Mouse (Mus musculus) forebrain, embryonic 16.5 days (tissue): ENCODE measurements around the gene H2-Eb1. TPM values are rescaled to one million over a fixed set of nuclear protein-coding genes. Genes with fewer than 3 reads are reported as not detected.

Source experiments
- ATAC-seq: fragments of 200-750 bp; cut with Nextera tagmentation; 2 replicates; pipeline ENCODE4 v1.8.0; 2017; ENCODE audit warnings: mild to moderate bottlenecking, moderate library complexity
- H3K27ac ChIP-seq: fragments of 300-500 bp; sonication (generic); 2 replicates; pipeline ENCODE4 v1.5.1; 2014; ENCODE audit warnings: low read length, control low read depth
- H3K27me3 ChIP-seq: fragments of 300-500 bp; sonication (generic); replicated peaks from 2 replicates; pipeline ENCODE4 v1.6.1; 2014; ENCODE audit warnings: low read length; ENCODE audit not compliant: control insufficient read depth, insufficient read depth
- H3K36me3 ChIP-seq: fragments of 300-500 bp; sonication (generic); 2 replicates; pipeline ENCODE4 v1.6.1; 2014; ENCODE audit not compliant: control insufficient read depth, insufficient read depth
- H3K4me1 ChIP-seq: fragments of 300-500 bp; sonication (generic); replicated peaks from 2 replicates; pipeline ENCODE4 v1.6.1; 2014; ENCODE audit warnings: low read length; ENCODE audit not compliant: control insufficient read depth, insufficient read depth
- H3K4me2 ChIP-seq: fragments of 300-500 bp; sonication (generic); 2 replicates; pipeline ENCODE4 v1.6.1; 2014; ENCODE audit warnings: mild to moderate bottlenecking, low read length, control low read depth
- H3K4me3 ChIP-seq: fragments of 300-500 bp; sonication (generic); replicated peaks from 2 replicates; pipeline ENCODE4 v1.5.1; 2014; ENCODE audit warnings: mild to moderate bottlenecking, low read length, control low read depth
- H3K9ac ChIP-seq: fragments of 300-500 bp; sonication (generic); replicated peaks from 2 replicates; pipeline ENCODE4 v1.6.1; 2014; ENCODE audit warnings: low read depth, low read length, control low read depth
- H3K9me3 ChIP-seq: fragments of 300-500 bp; sonication (generic); 2 replicates; pipeline ENCODE4 v1.6.1; 2016; ENCODE audit warnings: low read length; ENCODE audit not compliant: control insufficient read depth
- WGBS: fragments of 180-500 bp; shearing (Covaris S2); extraction: QIAGEN DNeasy Blood & Tissue Kit; methylation state at CpG from one replicate; pipeline ENCODE4 v1.1.7; 2014; 5-methylcytosine and 5-hydroxymethylcytosine counted together
- polyA plus RNA-seq: library from polyadenylated mRNA; unstranded; fragments of >200 nt; fragmentation: Nextera tagmentation; extraction: Ambion mirVana; gene quantifications from 2 replicates; pipeline ENCODE4 v1.2.1, GENCODE M21; 2015

Gene H2-Eb1
- polyA plus RNA-seq, 1 experiment from 2014 or later = 0.82 TPM

DNA sequence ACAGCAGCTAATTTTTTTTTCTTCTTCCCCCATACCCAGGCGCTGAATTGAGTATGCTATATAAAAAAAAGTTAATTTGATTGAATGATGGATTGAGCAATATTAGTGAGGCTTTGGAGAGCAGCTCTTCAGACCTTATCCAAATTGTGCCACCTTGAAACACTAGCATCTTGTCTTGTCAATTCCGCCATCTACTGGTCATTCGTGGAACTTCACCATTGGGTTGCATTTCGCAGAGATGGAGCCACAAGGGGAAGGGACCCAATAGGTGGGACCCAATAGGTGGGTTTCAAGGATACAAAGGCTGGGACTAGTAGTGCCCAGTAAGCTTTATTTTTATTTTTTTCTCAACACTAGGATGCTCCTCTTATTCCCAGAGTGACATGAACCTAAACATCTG lies 43.8 kb downstream of the H2-Eb1 start:
- no peak for ATAC-seq
- Histone ChIP-seq H3K9me3 (no peaks in the 10 kb centered on the region), H3K4me3 (no peak overlapping the region), H3K4me2 (no peak overlapping the region), H3K9ac (no peak overlapping the region), H3K36me3 (no peaks in the 10 kb centered on the region), H3K27ac (no peak overlapping the region), H3K27me3 (0 out of 2 replicates have a peak, but pooled peaks cover 2% of the 10 kb centered on the region), H3K4me1 (no peaks in the 10 kb centered on the region)
- 1% methylated on average over 4 of the region's 4 CpGs for WGBS

DNA sequence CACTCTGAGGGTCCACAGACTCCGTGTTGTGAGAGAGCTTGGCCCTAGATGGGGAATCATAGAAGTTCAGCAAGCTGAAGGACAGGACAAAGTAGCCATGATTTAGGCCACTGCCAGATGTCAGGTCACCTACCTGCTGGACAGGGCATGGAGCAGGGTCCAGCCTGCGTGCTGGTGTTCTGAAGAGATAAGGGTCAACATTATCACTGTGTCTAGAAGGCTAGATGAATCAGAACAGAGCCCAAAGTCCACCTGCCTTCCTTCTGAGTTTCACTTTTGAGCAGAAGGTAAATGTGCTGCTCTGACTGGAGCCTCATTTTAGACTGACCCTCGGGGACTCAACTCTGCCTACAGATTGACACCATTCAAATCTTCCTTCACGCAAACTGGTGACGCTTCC lies 48.9 kb downstream of the H2-Eb1 start, which contains the start of gene Btnl2:
Gene Btnl2, plus strand, starts transcription at position 284 of the 400 bp plus-strand sequence.
- Histone ChIP-seq H3K27ac (no peak within 1 kb of the TSS), H3K4me3 (no peak within 1 kb of the TSS), H3K4me2 (no peak within 1 kb of the TSS), H3K36me3 (no peaks in the 10 kb centered on the region), H3K9me3 (no peaks in the 10 kb centered on the region), H3K27me3 (peaks cover 2% of the 10 kb centered on the region; the same call in 1 of the 2 replicates), H3K9ac (no peak within 1 kb of the TSS), H3K4me1 (no peaks in the 10 kb centered on the region)
- 85% methylated on average over 5 of the region's 5 CpGs for WGBS
- no peak for ATAC-seq

DNA sequence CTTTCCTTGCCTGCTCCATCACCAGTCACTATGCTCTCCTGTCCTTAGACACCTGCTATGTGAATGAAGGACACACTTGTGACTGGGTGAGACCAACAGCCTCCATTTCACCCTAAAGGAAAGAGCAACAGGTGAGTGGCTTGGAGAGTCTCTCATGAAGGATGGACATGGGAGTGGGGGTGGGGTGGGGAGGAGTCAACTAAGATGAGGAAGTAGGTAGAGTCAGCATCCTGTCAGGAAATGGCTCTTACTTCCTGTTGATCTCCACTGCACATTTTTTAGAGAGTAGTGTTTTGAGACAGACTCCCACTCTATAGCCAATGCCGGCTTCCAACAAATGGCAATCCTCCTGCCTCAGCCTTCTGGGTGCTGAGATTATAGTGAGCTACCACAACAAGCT lies 49.3 kb downstream of the H2-Eb1 start:
- no peak for ATAC-seq
- H3K27me3 ChIP-seq = peaks cover 2% of the 10 kb centered on the region; the same call in 1 of the 2 replicates
- 94% methylated on average over 1 of the region's 1 CpGs for WGBS

DNA sequence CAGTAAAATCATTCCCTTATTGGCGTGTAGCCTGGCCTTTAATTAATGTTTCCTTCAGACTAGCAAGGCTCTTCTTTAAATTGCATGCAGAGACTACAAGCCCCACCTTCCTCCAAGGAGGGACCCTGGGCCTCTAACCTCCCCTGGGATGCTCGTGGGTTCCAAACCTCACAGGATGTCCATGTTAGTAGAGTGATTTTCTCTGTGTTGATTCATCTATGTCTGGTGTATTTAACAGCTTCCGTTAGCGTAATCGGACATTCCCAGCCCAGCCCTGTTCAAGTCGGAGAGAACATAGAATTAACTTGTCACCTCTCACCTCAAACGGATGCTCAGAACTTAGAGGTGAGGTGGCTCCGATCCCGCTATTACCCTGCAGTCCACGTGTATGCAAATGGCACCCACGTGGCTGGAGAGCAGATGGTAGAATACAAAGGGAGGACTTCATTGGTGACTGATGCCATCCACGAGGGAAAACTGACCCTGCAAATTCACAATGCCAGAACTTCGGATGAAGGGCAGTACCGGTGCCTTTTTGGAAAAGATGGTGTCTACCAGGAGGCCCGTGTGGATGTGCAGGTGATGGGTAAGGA lies 57.4 kb downstream of the H2-Eb1 start:
- no peak overlapping the region for H3K9ac ChIP-seq
- no peak overlapping the region for H3K4me2 ChIP-seq
- 86% methylated on average over 15 of the region's 15 CpGs for WGBS
- no peaks in the 10 kb centered on the region; the same call in 1 of the 2 replicates for H3K27me3 ChIP-seq
- no peak for ATAC-seq
- no peaks in the 10 kb centered on the region for H3K4me1 ChIP-seq
- H3K9me3 ChIP-seq = no peaks in the 10 kb centered on the region
- H3K36me3 ChIP-seq = no peaks in the 10 kb centered on the region
- no peak overlapping the region for H3K27ac ChIP-seq
- no peak overlapping the region for H3K4me3 ChIP-seq

More for the DNA sequence above, 49.3 kb downstream of the H2-Eb1 start:
- Histone ChIP-seq H3K4me1 (no peaks in the 10 kb centered on the region), H3K36me3 (no peaks in the 10 kb centered on the region), H3K9ac (no peak overlapping the region), H3K9me3 (no peaks in the 10 kb centered on the region), H3K4me3 (no peak overlapping the region), H3K27ac (no peak overlapping the region), H3K4me2 (no peak overlapping the region)

GRCm38 (mm10) chr17:34363676-34364310 lies 58.1 kb downstream of the H2-Eb1 start:
- Histone ChIP-seq H3K27me3 (no peaks in the 10 kb centered on the region; the same call in 1 of the 2 replicates), H3K4me1 (no peaks in the 10 kb centered on the region), H3K4me3 (no peak overlapping the region), H3K9ac (no peak overlapping the region), H3K27ac (no peak overlapping the region), H3K9me3 (no peaks in the 10 kb centered on the region), H3K36me3 (no peaks in the 10 kb centered on the region), H3K4me2 (no peak overlapping the region)
- ATAC-seq = no peak
- 84% methylated on average over 3 of the region's 3 CpGs for WGBS

- H3K9me3 ChIP-seq = no peaks in the 10 kb centered on the region
- no peak overlapping the region for H3K4me2 ChIP-seq
- H3K36me3 ChIP-seq = no peaks in the 10 kb centered on the region
- no peaks in the 10 kb centered on the region for H3K4me1 ChIP-seq
- ATAC-seq = no peak
- no peak overlapping the region for H3K27ac ChIP-seq
- 80% methylated on average over 10 of the region's 10 CpGs for WGBS
- H3K27me3 ChIP-seq = no peaks in the 10 kb centered on the region
- no peak overlapping the region for H3K4me3 ChIP-seq
- no peak overlapping the region for H3K9ac ChIP-seq
These were observed 59.4 kb downstream of the H2-Eb1 start for GRCm38 (mm10) chr17:34365031-34365430.

Other genes with a start within 250 kb of the H2-Eb1 start
- 0.22 and 0.28 TPM in 2 replicates for gene H2-Oa, start 213.5 kb upstream of the H2-Eb1 start, polyA plus RNA-seq
- 12.1 and 15.8 TPM in 2 replicates for gene H2-DMa, start 186.3 kb upstream of the H2-Eb1 start, polyA plus RNA-seq
- 130 and 132 TPM in 2 replicates for gene Brd2, start 183.2 kb upstream of the H2-Eb1 start, polyA plus RNA-seq
- 0.43 and 0.90 TPM in 2 replicates for gene H2-DMb2, start 162.6 kb upstream of the H2-Eb1 start, polyA plus RNA-seq
- gene H2-DMb1, start 152.8 kb upstream of the H2-Eb1 start, polyA plus RNA-seq = 0.66 and 0.98 TPM in 2 replicates
- 1.9 and 2.6 TPM in 2 replicates for gene Tap1, start 118.3 kb upstream of the H2-Eb1 start, polyA plus RNA-seq
- gene Psmb9, start 118.1 kb upstream of the H2-Eb1 start, polyA plus RNA-seq = 0.43 and 1.5 TPM in 2 replicates
- 1.5 and 2.5 TPM in 2 replicates for gene Psmb8, start 108.1 kb upstream of the H2-Eb1 start, polyA plus RNA-seq
- 1.6 and 2.6 TPM in 2 replicates for gene Tap2, start 102.3 kb upstream of the H2-Eb1 start, polyA plus RNA-seq
- gene H2-Ob, start 67.0 kb upstream of the H2-Eb1 start, polyA plus RNA-seq = 0.15 and 0.28 TPM in 2 replicates
- 0.53 and 0.95 TPM in 2 replicates for gene H2-Ab1, start 48.2 kb upstream of the H2-Eb1 start, polyA plus RNA-seq
- not detected in 2 replicates for gene H2-Aa, start 18.0 kb upstream of the H2-Eb1 start, polyA plus RNA-seq
- not detected in 2 replicates for gene H2-Eb2, start 19.8 kb downstream of the H2-Eb1 start, polyA plus RNA-seq
- gene Btnl2, start 49.0 kb downstream of the H2-Eb1 start, polyA plus RNA-seq = not detected in 2 replicates
- gene Btnl1, start 71.3 kb downstream of the H2-Eb1 start, polyA plus RNA-seq = not detected in 2 replicates
- 2.6 and 4.4 TPM in 2 replicates for gene BC051142, start 93.0 kb downstream of the H2-Eb1 start, polyA plus RNA-seq
- gene Btnl4, start 171.5 kb downstream of the H2-Eb1 start, polyA plus RNA-seq = not detected in 2 replicates
- not detected in 2 replicates for gene Btnl6, start 211.5 kb downstream of the H2-Eb1 start, polyA plus RNA-seq